Mouse (Mus musculus): ENCODE results near the gene Slc7a7. TPM values are rescaled to one million over a fixed set of nuclear protein-coding genes. Genes with fewer than 3 reads are reported as not detected.

Slc7a7 gene
- total and polyA plus RNA-seq, 3 experiments = 20.1 to 65.6 TPM; not detected in 1

- no peak overlapping the region for H3K4me3 ChIP-seq (ENCODE audit: control insufficient read depth in 1 of 2, insufficient read depth in 1 of 2, low read depth in 2 of 2, low read length in 2 of 2)
- no peaks in the 10 kb centered on the region for H3K27me3 ChIP-seq (ENCODE audit: control insufficient read depth in 1 of 2, insufficient read depth in 2 of 2, low read length in 2 of 2)
- H3K9me3 ChIP-seq (replicated peaks; ENCODE audit: insufficient read depth, low read length) = no peaks in the 10 kb centered on the region
- DNase-seq (ENCODE audit: low read depth, low spot score) = no peak
- H3K9ac ChIP-seq (ENCODE audit: control insufficient read depth, low read depth, low read length, poor library complexity, severe bottlenecking) = no peak overlapping the region
- peaks cover 0 to 6% of the 10 kb centered on the region in 2 experiments; a peak in 2 of 4 replicates for H3K36me3 ChIP-seq (ENCODE audit: control insufficient read depth in 1 of 2, insufficient read depth in 2 of 2, low read length in 2 of 2)
- no peaks in the 10 kb centered on the region for H3K79me2 ChIP-seq (ENCODE audit: control insufficient read depth, insufficient read depth, low read length, poor library complexity)
- H3K4me1 ChIP-seq (ENCODE audit: control insufficient read depth in 1 of 2, insufficient read depth in 2 of 2, low read length in 2 of 2) = no peaks in the 10 kb centered on the region
- TF ChIP-seq MYC (IDR thresholded peaks at IDR 0.05; ENCODE audit: low read depth, low read length) (no peak), MYB (IDR thresholded peaks at IDR 0.05; ENCODE audit: low read depth, low read length) (no peak), ZMIZ1 (IDR thresholded peaks at IDR 0.05; ENCODE audit: low read depth, low read length) (no peak), CHD1 (IDR thresholded peaks at IDR 0.05; ENCODE audit: low read depth, low read length) (no peak), RAD21 (IDR thresholded peaks at IDR 0.05; ENCODE audit: low read depth, low read length) (no peak), POLR2A (IDR thresholded peaks at IDR 0.05; ENCODE audit: control insufficient read depth in 1 of 2, insufficient read depth in 1 of 2, low read depth in 1 of 2, low read length in 2 of 2, poor library complexity in 1 of 2) (no peak), UBTF (IDR thresholded peaks at IDR 0.05; ENCODE audit: borderline replicate concordance, insufficient read depth, low read depth, low read length) (no peak), TBP (IDR thresholded peaks at IDR 0.05; ENCODE audit: low read depth, low read length) (no peak), ZC3H11A (IDR thresholded peaks at IDR 0.05; ENCODE audit: low read depth, low read length) (no peak), TAL1 (IDR thresholded peaks at IDR 0.05; ENCODE audit: low read length) (no peak), ETS1 (IDR thresholded peaks at IDR 0.05; ENCODE audit: low read depth, low read length) (no peak)
- no peak overlapping the region for H3K27ac ChIP-seq (ENCODE audit: control insufficient read depth, low read depth, low read length)
These were observed 9.1 kb downstream of the Slc7a7 start for GRCm38 (mm10) chr14:54408336-54409056.

DNA sequence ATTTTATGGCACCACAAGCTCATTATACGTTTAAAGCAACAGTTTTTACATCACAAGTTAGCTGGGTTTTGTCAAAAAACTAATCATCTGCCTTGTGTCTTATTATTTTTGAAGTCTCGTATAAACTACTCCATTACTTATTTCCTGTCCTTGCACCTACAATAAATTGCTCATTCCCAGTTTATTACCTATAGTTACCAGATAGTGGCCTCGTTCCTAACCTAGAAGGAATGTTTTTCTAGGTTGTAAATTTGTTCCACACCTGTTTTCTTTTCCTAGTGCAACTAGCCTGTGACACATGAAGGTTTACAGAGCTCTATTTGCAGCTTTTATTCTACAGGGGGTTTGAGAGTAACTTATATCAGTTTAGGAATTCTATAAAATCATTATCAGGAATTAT lies 15.9 kb downstream of the Slc7a7 start:
- no peak overlapping the region for H3K9ac ChIP-seq (ENCODE audit: control insufficient read depth, low read depth, low read length, poor library complexity, severe bottlenecking)
- TF ChIP-seq SMC3 (IDR thresholded peaks at IDR 0.05; ENCODE audit: low read depth, low read length) = no peak
- TF ChIP-seq MXI1 (IDR thresholded peaks at IDR 0.05; ENCODE audit: low read depth, low read length) = no peak
- no peak for TF ChIP-seq RAD21 (IDR thresholded peaks at IDR 0.05; ENCODE audit: low read depth, low read length)
- no peak for TF ChIP-seq RCOR1 (IDR thresholded peaks at IDR 0.05; ENCODE audit: low read depth, low read length)
- no peak for TF ChIP-seq ELF1 (IDR thresholded peaks at IDR 0.05; ENCODE audit: low read depth, low read length)
- TF ChIP-seq MYC (IDR thresholded peaks at IDR 0.05; ENCODE audit: low read depth, low read length) = no peak
- TF ChIP-seq NRF1 (IDR thresholded peaks at IDR 0.05; ENCODE audit: insufficient read depth, low read depth, low read length, poor library complexity, severe bottlenecking) = no peak
- no peak for TF ChIP-seq GATA1 (IDR thresholded peaks at IDR 0.05; ENCODE audit: low read depth, low read length)
- TF ChIP-seq GABPA (IDR thresholded peaks at IDR 0.05; ENCODE audit: low read depth, low read length) = no peak
- TF ChIP-seq CHD2 (IDR thresholded peaks at IDR 0.05; ENCODE audit: low read length) = no peak
- TF ChIP-seq E2F4 (IDR thresholded peaks at IDR 0.05; ENCODE audit: borderline replicate concordance, low read depth, low read length) = no peak
- TF ChIP-seq ETS1 (IDR thresholded peaks at IDR 0.05; ENCODE audit: low read depth, low read length) = no peak
- TF ChIP-seq USF2 (IDR thresholded peaks at IDR 0.05; ENCODE audit: borderline replicate concordance in 1 of 2, insufficient read depth in 1 of 2, low read depth in 1 of 2, low read length in 2 of 2) = no peak
- no peak for TF ChIP-seq MAZ (IDR thresholded peaks at IDR 0.05; ENCODE audit: low read depth, low read length)
- no peak for TF ChIP-seq ZMIZ1 (IDR thresholded peaks at IDR 0.05; ENCODE audit: low read depth, low read length)
- no peaks in the 10 kb centered on the region for H3K9me3 ChIP-seq (replicated peaks; ENCODE audit: insufficient read depth, low read length)
- no peak for DNase-seq (ENCODE audit: low read depth, low spot score)
- no peaks in the 10 kb centered on the region for H3K27me3 ChIP-seq (ENCODE audit: control insufficient read depth in 1 of 2, insufficient read depth in 2 of 2, low read length in 2 of 2)
- H3K4me3 ChIP-seq (ENCODE audit: control insufficient read depth in 1 of 2, insufficient read depth in 1 of 2, low read depth in 2 of 2, low read length in 2 of 2) = no peak overlapping the region
- no peaks in the 10 kb centered on the region for H3K4me1 ChIP-seq (ENCODE audit: control insufficient read depth in 1 of 2, insufficient read depth in 2 of 2, low read length in 2 of 2)
- H3K79me2 ChIP-seq (ENCODE audit: control insufficient read depth, insufficient read depth, low read length, poor library complexity) = no peaks in the 10 kb centered on the region
- H3K27ac ChIP-seq (ENCODE audit: control insufficient read depth, low read depth, low read length) = no peak overlapping the region
- H3K36me3 ChIP-seq (ENCODE audit: control insufficient read depth in 1 of 2, insufficient read depth in 2 of 2, low read length in 2 of 2) = peaks cover 2 to 8% of the 10 kb centered on the region in 2 experiments; a peak in 3 of 4 replicates
